Mouse (Mus musculus) right cerebral cortex, postnatal 36 days (tissue): ENCODE results near the gene 6030452D12Rik.

Experiments
- DNase-seq, 2 experiments: peaks; one replicate each; pipeline ENCODE4 v3.0.0; 2022; ENCODE audit warnings: low spot score in 2 of 2, mixed read lengths in 1 of 2

Gene 6030452D12Rik

DNA sequence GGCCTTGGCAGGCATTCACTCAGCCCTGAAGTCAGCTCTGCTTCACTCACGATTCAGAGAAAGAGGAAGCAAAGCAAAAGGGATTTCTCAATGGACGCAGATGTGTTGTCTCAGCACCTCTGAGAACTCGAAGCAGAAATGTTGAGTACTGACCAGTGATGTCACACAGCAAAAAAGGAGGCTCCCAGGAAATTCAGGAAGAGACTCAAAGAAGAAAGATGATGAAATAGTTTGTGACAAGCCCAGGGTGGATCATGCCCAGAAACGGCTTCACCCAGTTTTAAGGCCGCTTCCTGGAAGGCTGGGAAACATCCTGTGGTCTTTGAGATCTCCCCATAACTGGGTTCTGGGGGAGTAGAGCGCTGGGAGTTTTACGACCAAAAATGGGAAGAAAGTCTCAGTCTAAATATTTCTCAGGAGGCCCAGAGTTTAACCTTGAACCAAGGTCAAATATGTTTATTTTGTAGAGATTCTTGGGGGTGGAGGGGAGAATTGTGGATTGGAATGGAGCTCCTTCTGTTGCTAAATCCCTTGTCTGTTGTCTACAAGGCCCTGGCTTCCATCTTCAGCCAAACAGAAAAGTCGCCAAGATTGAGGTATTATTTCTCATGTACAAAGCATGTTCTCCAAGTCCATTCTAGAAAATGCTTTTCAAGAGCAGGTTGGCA, at the start of gene 6030452D12Rik:
Gene 6030452D12Rik, plus strand, starts transcription at position 505 of the 668 bp plus-strand sequence.
- DNase-seq, result no peak

- no peak for DNase-seq
These were observed 48.8 kb upstream of the 6030452D12Rik start for GRCm38 (mm10) chr8:106451301-106452085.

GRCm38 (mm10) chr8:106452701-106453481, 47.4 kb upstream of the 6030452D12Rik start:
- no peak for DNase-seq

GRCm38 (mm10) chr8:106454036-106454435, 46.3 kb upstream of the 6030452D12Rik start:
- DNase-seq, result no peak

DNA sequence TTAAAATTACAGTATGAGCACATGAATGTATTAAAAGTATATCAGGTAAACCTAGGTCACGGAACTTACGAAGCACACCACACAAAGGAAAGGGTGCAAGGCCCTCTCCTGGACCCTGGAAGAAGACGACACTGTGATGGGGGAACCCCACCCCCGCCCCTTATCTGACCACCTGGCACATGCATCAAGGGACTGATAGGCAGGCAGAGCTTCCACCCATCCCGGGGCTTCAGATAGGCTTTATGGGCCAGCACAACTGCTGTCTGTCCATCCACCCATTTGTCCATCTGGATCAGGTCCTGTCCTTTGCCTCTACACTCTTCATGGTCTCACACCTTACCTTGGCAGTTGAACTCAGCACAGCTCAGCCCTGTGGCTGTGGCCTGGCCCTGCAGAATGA, 38.2 kb upstream of the 6030452D12Rik start:
- DNase-seq, result no peak

DNA sequence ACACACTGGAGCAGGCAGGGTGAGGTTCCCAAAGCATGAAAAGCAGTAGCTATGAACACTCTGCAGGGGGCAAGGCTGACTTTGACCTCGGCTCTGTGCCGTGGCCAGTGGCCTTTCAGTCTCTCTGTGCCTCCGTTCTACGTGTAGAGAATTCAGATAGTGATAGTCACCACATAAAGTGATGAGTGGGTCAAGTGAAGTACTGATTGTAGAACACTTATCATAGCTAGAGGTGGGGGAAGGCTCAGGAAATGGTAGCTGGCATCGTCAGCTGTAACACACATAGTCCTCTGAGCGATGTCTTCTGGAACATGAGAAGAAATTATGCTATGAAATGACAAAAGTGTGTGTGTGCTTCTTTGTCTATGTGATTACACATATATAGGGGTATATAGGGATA, 36.5 kb upstream of the 6030452D12Rik start:
- no peak for DNase-seq

DNA sequence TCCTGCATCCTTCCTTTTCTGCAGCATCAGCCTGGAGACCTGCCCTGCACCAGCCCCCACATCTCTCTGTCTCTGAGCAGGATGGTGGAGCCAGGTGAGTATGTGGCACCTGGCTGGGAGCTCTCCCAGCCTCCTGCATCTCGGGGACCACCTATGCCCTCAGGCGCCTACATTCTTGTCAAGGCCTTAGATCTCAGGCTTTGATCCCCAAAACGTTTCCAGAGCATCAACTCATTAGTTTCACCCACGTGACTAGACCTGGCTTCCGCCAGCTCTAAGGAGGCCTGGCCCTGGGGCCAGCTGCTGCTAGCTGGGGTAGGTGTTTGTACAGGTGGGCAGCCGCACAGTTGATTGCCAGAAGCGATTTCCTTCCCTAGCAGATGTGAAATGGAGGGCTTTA, 30.8 kb upstream of the 6030452D12Rik start:
- DNase-seq, result no peak

DNA sequence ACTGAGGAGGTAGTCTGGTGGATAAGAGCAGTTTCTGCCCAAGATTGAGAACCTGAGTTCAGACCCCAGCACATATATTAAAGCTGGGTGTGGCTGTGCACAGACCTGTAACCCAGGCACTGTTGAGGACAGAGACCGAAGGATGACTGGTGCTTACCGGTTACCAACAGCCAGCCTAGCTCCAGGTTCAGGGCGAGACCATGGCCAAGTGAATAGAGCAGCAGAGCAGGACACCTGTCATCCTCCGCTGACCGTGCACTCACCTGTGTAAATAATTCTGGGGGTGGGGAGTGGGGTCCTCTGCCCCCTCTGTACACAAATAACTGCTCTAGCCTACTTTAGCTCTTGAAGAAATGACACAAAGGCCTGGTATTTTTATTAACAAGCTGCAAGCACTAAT, 26.3 kb upstream of the 6030452D12Rik start:
- DNase-seq, result no peak

GRCm38 (mm10) chr8:106504241-106504640, 3.9 kb downstream of the 6030452D12Rik start:
- no peak for DNase-seq

DNA sequence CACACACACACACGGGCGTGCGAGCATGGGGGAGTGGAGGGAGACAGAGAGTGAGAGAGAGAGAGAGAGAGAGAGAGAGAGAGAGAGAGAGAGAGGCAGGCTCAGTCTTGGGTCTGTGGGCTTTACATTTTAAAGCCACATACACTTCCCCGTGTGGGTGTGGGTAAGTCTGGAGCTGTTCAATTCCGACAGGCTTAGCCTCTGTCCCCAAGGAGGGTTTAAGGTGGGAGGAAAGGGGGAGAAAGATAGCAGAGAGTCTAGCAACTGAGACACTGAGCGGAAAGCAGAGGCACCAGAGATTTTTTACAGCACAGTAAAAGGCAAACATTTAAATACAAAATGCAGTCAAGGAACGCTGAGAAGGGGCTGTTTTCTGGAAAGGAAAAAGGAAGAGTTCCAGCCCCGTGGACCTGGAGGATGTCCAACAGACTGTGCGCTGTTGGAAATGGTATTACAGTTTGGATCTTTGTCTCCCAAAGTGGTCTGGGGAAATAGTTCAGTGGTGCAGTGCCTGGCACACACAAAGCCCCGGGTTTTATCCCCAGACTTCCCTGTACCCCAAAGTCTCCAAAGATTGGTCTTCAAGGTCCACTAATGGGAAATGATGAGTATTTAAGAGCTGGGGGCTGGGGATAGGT, 5.1 kb downstream of the 6030452D12Rik start:
- DNase-seq, result no peak

- no peak for DNase-seq
These were observed 5.8 kb downstream of the 6030452D12Rik start for GRCm38 (mm10) chr8:106506106-106506505.

DNA sequence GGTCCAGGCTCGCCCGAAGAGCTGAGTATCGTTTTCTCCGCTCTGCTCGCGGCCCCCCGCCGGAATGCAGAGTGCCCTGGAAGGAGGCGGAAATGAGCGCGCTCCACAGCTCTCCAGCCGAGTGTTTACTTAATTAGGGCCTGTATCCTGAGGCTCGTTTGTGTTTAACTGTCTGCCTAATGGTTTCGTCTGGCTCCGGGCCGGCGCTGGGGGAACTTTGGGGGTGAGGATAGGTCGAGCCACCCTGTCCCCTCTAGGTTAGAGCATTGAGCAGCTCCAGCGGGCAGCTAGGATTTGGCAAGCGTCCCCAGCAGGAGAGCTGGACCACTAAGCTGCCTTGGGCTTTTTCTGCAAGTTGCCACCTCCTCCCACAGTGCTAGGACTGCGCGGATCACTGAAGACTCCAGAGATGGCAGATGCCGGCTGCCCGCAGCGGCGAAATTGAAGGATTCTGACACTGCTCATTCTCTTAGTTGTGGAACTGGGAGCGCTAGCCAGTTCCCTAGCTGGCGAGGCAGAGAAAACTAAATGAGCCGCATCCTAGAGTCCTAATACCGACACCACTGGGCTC, 7.5 kb downstream of the 6030452D12Rik start:
- DNase-seq, result peak; percentile 14 to 15

DNA sequence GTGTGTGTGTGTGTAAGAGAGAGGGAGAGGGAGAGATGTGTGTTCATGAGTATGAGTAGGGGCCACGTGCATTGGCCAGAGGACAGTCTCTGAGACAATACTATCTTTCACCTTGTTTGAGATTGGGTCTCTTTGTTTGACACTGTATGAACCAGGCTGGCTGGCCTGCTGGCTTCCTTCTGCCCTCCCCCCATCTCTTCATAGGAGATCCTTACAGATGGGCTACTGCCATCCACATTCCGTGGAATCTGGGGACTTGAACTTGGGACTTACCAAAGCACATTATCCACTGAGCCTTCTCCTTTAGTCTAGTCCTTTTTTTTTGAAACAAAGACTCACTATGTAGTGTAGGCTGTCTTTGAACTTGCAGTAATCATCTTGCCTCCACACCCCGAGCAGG, 8.1 kb downstream of the 6030452D12Rik start:
- no peak for DNase-seq

DNA sequence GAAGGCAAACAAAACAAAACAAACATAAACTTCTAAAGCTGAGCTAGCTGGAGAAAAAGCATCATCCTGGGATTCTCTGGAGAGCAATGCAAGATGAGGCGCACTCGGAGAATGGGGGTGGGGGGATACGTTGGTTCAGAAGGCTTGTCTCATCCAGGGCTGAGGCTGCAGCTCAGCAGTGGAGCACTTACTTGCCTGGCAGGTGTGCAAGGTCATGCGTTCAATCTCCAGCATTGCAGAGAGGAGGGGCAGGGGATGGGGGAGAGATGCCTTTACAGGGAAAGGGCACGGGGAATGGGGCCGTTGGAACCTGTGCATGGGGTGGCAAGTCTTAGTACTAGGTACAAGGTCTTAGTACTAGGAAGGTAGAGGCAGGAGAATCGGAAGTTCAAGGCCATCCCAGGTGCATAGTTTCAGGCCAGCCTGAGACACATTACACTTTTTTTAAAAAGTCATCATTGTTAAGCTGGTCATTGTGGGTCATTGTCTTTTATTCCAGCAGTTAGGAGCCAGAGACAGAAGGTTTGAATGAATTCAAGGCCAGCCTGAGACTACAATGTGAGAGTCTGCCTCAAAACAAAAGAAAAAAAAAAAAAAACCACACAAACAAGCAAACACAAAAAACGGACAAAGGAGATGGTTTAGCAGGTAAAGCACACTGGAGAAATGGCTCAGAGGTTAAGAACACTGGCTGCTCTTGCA, 8.9 kb downstream of the 6030452D12Rik start:
- DNase-seq, result no peak

- no peak for DNase-seq
These were observed 10.1 kb downstream of the 6030452D12Rik start, which contains the start of gene Cdh3 for GRCm38 (mm10) chr8:106510365-106510975. Gene Cdh3, plus strand, starts transcription at chr8:106510891.

DNA sequence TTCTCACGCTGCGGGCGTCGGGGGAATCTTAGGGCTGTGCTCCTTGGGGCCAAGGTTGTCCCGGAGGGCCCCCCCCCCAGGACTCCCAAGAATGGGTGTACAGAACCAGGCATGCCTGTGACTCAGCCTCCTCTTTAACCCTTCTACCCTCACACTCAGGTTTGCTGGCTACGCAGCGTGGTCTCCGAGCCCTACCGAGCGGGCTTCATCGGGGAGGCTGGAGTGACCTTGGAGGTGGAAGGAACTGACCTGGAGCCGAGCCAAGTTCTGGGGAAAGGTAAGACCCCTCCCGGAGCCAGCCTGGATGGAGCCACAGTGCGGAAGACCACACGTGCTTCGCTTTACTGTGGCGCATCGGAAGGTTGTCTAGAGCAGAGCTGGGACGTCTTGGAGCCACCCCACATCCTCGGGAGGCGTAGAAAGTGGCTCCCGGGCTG, 10.8 kb downstream of the 6030452D12Rik start:
- DNase-seq, result no peak

GRCm38 (mm10) chr8:106511531-106512041, 11.3 kb downstream of the 6030452D12Rik start:
- no peak for DNase-seq

GRCm38 (mm10) chr8:106512475-106513150, 12.3 kb downstream of the 6030452D12Rik start:
- no peak for DNase-seq

DNA sequence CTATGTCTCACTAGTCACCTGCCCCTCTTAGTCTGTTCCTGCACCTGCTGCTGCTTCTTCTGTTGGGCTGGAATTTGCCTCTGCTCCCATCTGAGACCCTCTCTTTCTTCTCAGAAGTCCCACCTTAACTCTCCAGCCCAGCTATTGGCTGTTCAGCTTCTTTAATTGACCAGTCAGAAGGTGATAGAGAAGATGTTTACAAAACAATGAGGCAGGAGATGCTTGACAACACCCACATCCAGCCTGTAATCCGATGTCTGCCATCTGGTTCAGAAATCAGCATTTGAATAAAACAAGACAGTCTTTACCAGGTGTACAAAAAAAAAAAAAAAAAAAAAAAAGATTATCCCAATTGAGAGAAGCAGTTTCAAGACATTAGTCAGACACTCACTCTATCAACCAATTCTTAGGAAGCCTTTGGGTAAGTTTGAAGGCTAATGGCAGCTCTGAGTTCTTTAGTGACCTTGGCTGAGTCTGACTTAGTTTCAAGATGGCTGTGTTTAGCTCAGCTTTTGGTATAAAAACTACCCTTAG, 15.7 kb downstream of the 6030452D12Rik start:
- no peak for DNase-seq
